Mouse (Mus musculus) gastrocnemius, adult 2 months (tissue): ENCODE results near the gene Hist1h1t. TPM values are rescaled to one million over a fixed set of nuclear protein-coding genes. Genes with fewer than 3 reads are reported as not detected.
A peak's percentile ranks its signal among the peaks of the same experiment; 100 is the strongest.

Experiments
- DNase-seq: peaks from one replicate; pipeline ENCODE4 v3.0.0; 2022
- H3K27ac ChIP-seq: fragments of 200-600 bp; 2 replicates; pipeline ENCODE4 v1.8.1; 2022; ENCODE audit warnings: mild to moderate bottlenecking
- H3K4me3 ChIP-seq: fragments of 200-600 bp; 2 replicates; pipeline ENCODE4 v1.8.1; 2022; ENCODE audit warnings: mild to moderate bottlenecking, moderate library complexity
- CTCF ChIP-seq: fragments of 200-600 bp; IDR thresholded peaks from 2 replicates; pipeline ENCODE4 v1.8.1; 2022; ENCODE audit warnings: antibody characterized with exemption, mild to moderate bottlenecking, moderate library complexity
- intact Hi-C: fragments of 180-260 bp; cut with DNase I; formaldehyde crosslinking; loops from one replicate; pipeline ENCODE4 v1.15.1; 2025
- microRNA-seq: library from miRNA; unstranded; fragments of <30 nt; microRNA quantifications from one replicate; pipeline ENCODE4 v1.2.0, GENCODE M21; 2021
- total RNA-seq, 2 experiments: library from RNA; stranded (reverse); gene quantifications; 2 replicates each; pipeline ENCODE4 v1.2.3; 2021

Hist1h1t gene
- total RNA-seq, 2 experiments from 2014 or later, result not detected

- no peak for DNase-seq
- Histone ChIP-seq H3K4me3 (peak overlapping the region; percentile 96), H3K27ac (peak overlapping the region; percentile 96)
- TF ChIP-seq CTCF, result no peak
- intact Hi-C loops, result no loop called here
These were observed 45.3 kb downstream of the Hist1h1t start for GRCm38 (mm10) chr13:23740910-23741309.

- no peak for DNase-seq
- Histone ChIP-seq H3K27ac (no peak overlapping the region), H3K4me3 (no peak overlapping the region)
- intact Hi-C loops, result no loop called here
- TF ChIP-seq CTCF, result no peak
These were observed 46.4 kb downstream of the Hist1h1t start for GRCm38 (mm10) chr13:23742007-23742406.

- intact Hi-C loops, result no loop called here
- Histone ChIP-seq H3K27ac (no peak overlapping the region), H3K4me3 (no peak overlapping the region)
- DNase-seq, result no peak
- TF ChIP-seq CTCF, result no peak
These were observed 47.6 kb downstream of the Hist1h1t start for GRCm38 (mm10) chr13:23743215-23743614.

- intact Hi-C loops, result no loop called here
- H3K27ac ChIP-seq, result no peak overlapping the region
These were observed 48.3 kb downstream of the Hist1h1t start for GRCm38 (mm10) chr13:23743963-23744362.

GRCm38 (mm10) chr13:23744421-23745380 is 49.1 kb downstream of the Hist1h1t start:
- no peak for DNase-seq
- Histone ChIP-seq H3K4me3 (peak overlapping the region; percentile 70), H3K27ac (no peak overlapping the region)
- intact Hi-C loops, result loop anchor here (5.0 kb wide), 2 partner anchors 162 to 1702 kb away; partner anchors contain the start of genes Hist1h2ag, Hist1h2bj, Hist1h4d and Hist1h4i
- TF ChIP-seq CTCF, result no peak

More at GRCm38 (mm10) chr13:23743963-23744362, 48.3 kb downstream of the Hist1h1t start:
- DNase-seq, result no peak
- no peak for TF ChIP-seq CTCF
- no peak overlapping the region for H3K4me3 ChIP-seq

GRCm38 (mm10) chr13:23745381-23746161 is 50.0 kb downstream of the Hist1h1t start, which contains the start of gene Hist1h3c:
Hist1h3c (minus strand) TSS chr13:23745602.
- peak; percentile 84 for DNase-seq
- H3K4me3 ChIP-seq, result peak within 1 kb of the TSS; percentile 70
- peak within 1 kb of the TSS; percentile 95 for H3K27ac ChIP-seq
- TF ChIP-seq CTCF, result no peak
- intact Hi-C loops, result loop anchor here (5.0 kb wide), 2 partner anchors 163 to 1703 kb away; partner anchors contain the start of genes Hist1h2ag, Hist1h2bj, Hist1h4d and Hist1h4i

Small RNA genes within 50 kb of the gene (microRNA-seq; reads per million reads assigned to microRNA genes)
- gene Gm44314 (not detected), gene Gm44350 (not detected)

Other genes with a start within 250 kb of the Hist1h1t start
- not detected for gene Btn1a1, start 229.9 kb upstream of the Hist1h1t start, total RNA-seq
- not detected for gene Btn2a2, start 207.0 kb upstream of the Hist1h1t start, total RNA-seq
- 100 to 1,000 TPM; 131 to 139 TPM for gene Hist1h4h, start 164.8 kb upstream of the Hist1h1t start, total RNA-seq
- gene Hist1h2af, start 161.9 kb upstream of the Hist1h1t start, total RNA-seq, result 1 to 10 TPM in 1 of 2 experiments, not detected in 1; 2.0 TPM
- not detected for gene Hist1h3g, start 160.4 kb upstream of the Hist1h1t start, total RNA-seq
- 1 to 10 TPM in 1 of 2 experiments, under 1 TPM in 1; 0.94 to 1.0 TPM for gene Hist1h2bh, start 152.4 kb upstream of the Hist1h1t start, total RNA-seq
- gene Hist1h3f, start 151.8 kb upstream of the Hist1h1t start, total RNA-seq, result 1 to 10 TPM; 2.9 to 4.0 TPM
- 1 to 10 TPM; 7.8 to 8.7 TPM for gene Hist1h4f, start 144.2 kb upstream of the Hist1h1t start, total RNA-seq
- under 1 TPM; 0.56 to 0.81 TPM for gene Hist1h1d, start 142.6 kb upstream of the Hist1h1t start, total RNA-seq
- gene Hist1h3e, start 133.4 kb upstream of the Hist1h1t start, total RNA-seq, result 10 to 100 TPM in 1 of 2 experiments, 1 to 10 TPM in 1; 8.3 to 12.9 TPM
- under 1 TPM in 1 of 2 experiments, not detected in 1; 0.45 TPM for gene Hist1h2ae, start 124.6 kb upstream of the Hist1h1t start, total RNA-seq
- 1 to 10 TPM; 2.9 to 7.6 TPM for gene Hist1h2bg, start 124.4 kb upstream of the Hist1h1t start, total RNA-seq
- 1 to 10 TPM; 3.6 to 3.8 TPM for gene Hist1h2bf, start 121.6 kb upstream of the Hist1h1t start, total RNA-seq
- 1 to 10 TPM; 1.0 to 1.3 TPM for gene Hist1h2ad, start 121.4 kb upstream of the Hist1h1t start, total RNA-seq
- 1 to 10 TPM; 2.0 to 3.0 TPM for gene Hist1h3d, start 120.1 kb upstream of the Hist1h1t start, total RNA-seq
- gene Hist1h4d, start 114.2 kb upstream of the Hist1h1t start, total RNA-seq, result 10 to 100 TPM; 31.0 to 36.0 TPM
- 10 to 100 TPM; 10.8 to 17.5 TPM for gene Hist1h2be, start 74.7 kb upstream of the Hist1h1t start, total RNA-seq
- 10 to 100 TPM; 29.1 to 34.0 TPM for gene Hist1h1e, start 73.3 kb upstream of the Hist1h1t start, total RNA-seq
- gene Hist1h2ac, start 11.9 kb upstream of the Hist1h1t start, total RNA-seq, result under 1 TPM; 0.84 to 0.92 TPM
- 10 to 100 TPM; 59.1 to 76.4 TPM for gene Hist1h2bc, start 11.6 kb upstream of the Hist1h1t start, total RNA-seq
- 10 to 100 TPM; 49.8 to 61.2 TPM for gene Hist1h4c, start 2.6 kb downstream of the Hist1h1t start, total RNA-seq
- gene Hfe, start 15.0 kb downstream of the Hist1h1t start, total RNA-seq, result 10 to 100 TPM; 16.0 to 18.7 TPM
- 100 to 1,000 TPM; 135 to 164 TPM for gene Hist1h1c, start 43.0 kb downstream of the Hist1h1t start, total RNA-seq
- gene Hist1h3c, start 49.8 kb downstream of the Hist1h1t start, total RNA-seq, result not detected
- gene Hist1h2bb, start 50.9 kb downstream of the Hist1h1t start, total RNA-seq, result 1 to 10 TPM; 1.1 to 2.3 TPM
- gene Hist1h2ab, start 55.3 kb downstream of the Hist1h1t start, total RNA-seq, result 1 to 10 TPM in 1 of 2 experiments, not detected in 1; 1.9 TPM
- gene Hist1h3b, start 56.5 kb downstream of the Hist1h1t start, total RNA-seq, result 1 to 10 TPM; 1.6 to 1.8 TPM
- gene Hist1h4b, start 61.2 kb downstream of the Hist1h1t start, total RNA-seq, result 1 to 10 TPM; 2.1 to 3.7 TPM
- gene Hist1h4a, start 65.4 kb downstream of the Hist1h1t start, total RNA-seq, result 1 to 10 TPM in 1 of 2 experiments, under 1 TPM in 1; 0.61 to 1.4 TPM
- gene Hist1h3a, start 66.6 kb downstream of the Hist1h1t start, total RNA-seq, result 1 to 10 TPM; 2.9 to 4.2 TPM
- 1 to 10 TPM; 1.2 to 1.5 TPM for gene Hist1h1a, start 67.9 kb downstream of the Hist1h1t start, total RNA-seq
- not detected for gene Trim38, start 74.1 kb downstream of the Hist1h1t start, total RNA-seq
- gene Slc17a2, start 111.2 kb downstream of the Hist1h1t start, total RNA-seq, result not detected
- not detected for gene Slc17a3, start 143.6 kb downstream of the Hist1h1t start, total RNA-seq
- not detected for gene Slc17a1, start 171.9 kb downstream of the Hist1h1t start, total RNA-seq
- gene Slc17a4, start 219.2 kb downstream of the Hist1h1t start, total RNA-seq, result not detected
- not detected for gene Hist1h2ba, start 238.3 kb downstream of the Hist1h1t start, total RNA-seq
- not detected for gene Hist1h2aa, start 238.6 kb downstream of the Hist1h1t start, total RNA-seq